Mouse (Mus musculus): ENCODE measurements around the gene Klk1b4. TPM values are rescaled to one million over a fixed set of nuclear protein-coding genes. Genes with fewer than 3 reads are reported as not detected.

Klk1b4 gene
- total and polyA plus RNA-seq, 3 experiments: 0.14 TPM; not detected in 2

- intact Hi-C loops (cut with DNase I): loop anchor here (5.0 to 10.0 kb wide), 3 partner anchors 47 to 394 kb away; partner anchors contain the start of gene Clec11a
- TF ChIP-seq POLR2A (IDR thresholded peaks at IDR 0.05; ENCODE audit: insufficient read depth, low read depth, low read length) (no peak), CTCF (IDR thresholded peaks at IDR 0.05) (no peak), EP300 (IDR thresholded peaks at IDR 0.05; ENCODE audit: insufficient read depth, low read depth, low read length) (no peak)
- no peak overlapping the region for H3K27ac ChIP-seq
- no peak for DNase-seq
- H3K9ac ChIP-seq (ENCODE audit: low read depth, low read length): no peak overlapping the region
- no peaks in the 10 kb centered on the region for H3K27me3 ChIP-seq (ENCODE audit: control insufficient read depth, insufficient read depth, low read length)
- H3K79me2 ChIP-seq (replicated peaks; ENCODE audit: control insufficient read depth, insufficient read depth, low read length): no peaks in the 10 kb centered on the region
- H3K36me3 ChIP-seq (ENCODE audit: control insufficient read depth, insufficient read depth, low read length): no peaks in the 10 kb centered on the region
- no peak overlapping the region for H3K4me3 ChIP-seq
- H3K4me1 ChIP-seq (ENCODE audit: control insufficient read depth, insufficient read depth, low read length): no peaks in the 10 kb centered on the region
- WGBS: 65% methylated on average over 6 of the region's 6 CpGs
These were observed 53.2 kb downstream of the Klk1b4 start for GRCm38 (mm10) chr7:44260410-44260809.

DNA sequence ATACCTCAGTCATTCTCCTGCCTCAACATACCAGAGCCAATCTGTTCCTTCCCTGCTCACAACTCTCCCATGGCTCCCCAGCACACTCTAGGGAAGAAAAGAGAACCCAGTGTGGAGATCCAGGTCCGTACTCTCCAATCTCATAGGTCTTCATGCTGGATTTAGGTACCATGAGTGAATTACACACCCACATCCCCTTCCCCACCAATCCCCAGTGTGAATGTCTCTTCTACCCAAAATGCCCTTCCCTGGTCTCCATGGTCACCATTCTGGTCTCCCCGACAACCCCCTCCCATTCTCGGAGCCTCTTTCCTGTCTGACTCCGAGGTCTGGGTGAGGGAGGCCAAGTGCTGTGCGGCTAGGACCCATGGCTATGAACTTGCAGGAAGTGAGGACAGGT is 53.9 kb downstream of the Klk1b4 start, which contains the start of gene Gm15517:
Gene Gm15517 (plus strand): TSS at position 301 of the 400 bp plus-strand sequence.
- DNase-seq: no peak
- Histone ChIP-seq H3K4me1 (ENCODE audit: control insufficient read depth, insufficient read depth, low read length) (no peaks in the 10 kb centered on the region), H3K9ac (ENCODE audit: low read depth, low read length) (no peak within 1 kb of the TSS), H3K27me3 (ENCODE audit: control insufficient read depth, insufficient read depth, low read length) (no peaks in the 10 kb centered on the region), H3K4me3 (no peak within 1 kb of the TSS), H3K79me2 (replicated peaks; ENCODE audit: control insufficient read depth, insufficient read depth, low read length) (no peaks in the 10 kb centered on the region), H3K36me3 (ENCODE audit: control insufficient read depth, insufficient read depth, low read length) (no peaks in the 10 kb centered on the region), H3K27ac (no peak within 1 kb of the TSS)
- intact Hi-C loops (cut with DNase I): loop anchor here (5.0 to 10.0 kb wide), 3 partner anchors 46 to 394 kb away; partner anchors contain the start of gene Clec11a
- 50% methylated on average over 5 of the region's 5 CpGs for WGBS
- TF ChIP-seq CTCF (IDR thresholded peaks at IDR 0.05) (no peak), EP300 (IDR thresholded peaks at IDR 0.05; ENCODE audit: insufficient read depth, low read depth, low read length) (no peak), POLR2A (IDR thresholded peaks at IDR 0.05; ENCODE audit: insufficient read depth, low read depth, low read length) (no peak)

Other genes with a start within 250 kb of the Klk1b4 start
- gene Klk1b1, start 240.7 kb upstream of the Klk1b4 start, total RNA-seq (2021): not detected
- not detected in 2 replicates for gene Klk1b1, start 240.7 kb upstream of the Klk1b4 start, polyA plus RNA-seq (2012; rRNA removed)
- gene Klk1b9, start 231.4 kb upstream of the Klk1b4 start, total RNA-seq (2021): not detected
- not detected in 2 replicates for gene Klk1b9, start 231.4 kb upstream of the Klk1b4 start, polyA plus RNA-seq (2012; rRNA removed)
- gene Klk1b11, start 211.6 kb upstream of the Klk1b4 start, total RNA-seq (2021): not detected
- gene Klk1b11, start 211.6 kb upstream of the Klk1b4 start, polyA plus RNA-seq (2012; rRNA removed): not detected in 2 replicates
- gene Klk1b26, start 195.3 kb upstream of the Klk1b4 start, total RNA-seq (2021): 1 to 10 TPM; 1.5 to 2.6 TPM
- gene Klk1b26, start 195.3 kb upstream of the Klk1b4 start, polyA plus RNA-seq (2012; rRNA removed): 0.15 and 0.90 TPM in 2 replicates
- gene Klk1b27, start 155.1 kb upstream of the Klk1b4 start, total RNA-seq (2021): not detected
- not detected in 2 replicates for gene Klk1b27, start 155.1 kb upstream of the Klk1b4 start, polyA plus RNA-seq (2012; rRNA removed)
- not detected for gene Klk1b21, start 105.1 kb upstream of the Klk1b4 start, total RNA-seq (2021)
- not detected in 2 replicates for gene Klk1b21, start 105.1 kb upstream of the Klk1b4 start, polyA plus RNA-seq (2012; rRNA removed)
- gene Klk1b22, start 94.8 kb upstream of the Klk1b4 start, total RNA-seq (2021): not detected
- 4.0 TPM in 1 of 2 replicates, not detected in the other for gene Klk1b22, start 94.8 kb upstream of the Klk1b4 start, polyA plus RNA-seq (2012; rRNA removed)
- gene Klk1b16, start 70.7 kb upstream of the Klk1b4 start, total RNA-seq (2021): not detected
- gene Klk1b16, start 70.7 kb upstream of the Klk1b4 start, polyA plus RNA-seq (2012; rRNA removed): not detected in 2 replicates
- not detected for gene Klk1b24, start 19.2 kb upstream of the Klk1b4 start, total RNA-seq (2021)
- gene Klk1b24, start 19.2 kb upstream of the Klk1b4 start, polyA plus RNA-seq (2012; rRNA removed): not detected in 2 replicates
- gene Klk1b3, start 9.2 kb upstream of the Klk1b4 start, total RNA-seq (2021): not detected
- not detected in 2 replicates for gene Klk1b3, start 9.2 kb upstream of the Klk1b4 start, polyA plus RNA-seq (2012; rRNA removed)
- not detected for gene Klk1b5, start 8.5 kb downstream of the Klk1b4 start, total RNA-seq (2021)
- not detected in 2 replicates for gene Klk1b5, start 8.5 kb downstream of the Klk1b4 start, polyA plus RNA-seq (2012; rRNA removed)
- gene Klk1, start 17.9 kb downstream of the Klk1b4 start, total RNA-seq (2021): not detected
- gene Klk1, start 17.9 kb downstream of the Klk1b4 start, polyA plus RNA-seq (2012; rRNA removed): 0.38 and 0.62 TPM in 2 replicates
- not detected for gene Gm36864, start 28.7 kb downstream of the Klk1b4 start, total RNA-seq (2021)
- not detected in 2 replicates for gene Gm36864, start 28.7 kb downstream of the Klk1b4 start, polyA plus RNA-seq (2012; rRNA removed)
- under 1 TPM; 0.68 to 0.70 TPM for gene 1700028J19Rik, start 39.3 kb downstream of the Klk1b4 start, total RNA-seq (2021)
- gene 1700028J19Rik, start 39.3 kb downstream of the Klk1b4 start, polyA plus RNA-seq (2012; rRNA removed): 1.3 and 2.1 TPM in 2 replicates
- 10 to 100 TPM; 12.0 to 12.3 TPM for gene 2410002F23Rik, start 39.3 kb downstream of the Klk1b4 start, total RNA-seq (2021)
- gene 2410002F23Rik, start 39.3 kb downstream of the Klk1b4 start, polyA plus RNA-seq (2012; rRNA removed): 29.5 and 37.6 TPM in 2 replicates
- not detected for gene Acp4, start 49.9 kb downstream of the Klk1b4 start, total RNA-seq (2021)
- gene Acp4, start 49.9 kb downstream of the Klk1b4 start, polyA plus RNA-seq (2012; rRNA removed): not detected in 2 replicates
- not detected for gene Gm15517, start 54.0 kb downstream of the Klk1b4 start, total RNA-seq (2021)
- gene Gm15517, start 54.0 kb downstream of the Klk1b4 start, polyA plus RNA-seq (2012; rRNA removed): not detected in 2 replicates
- gene Clec11a, start 99.5 kb downstream of the Klk1b4 start, total RNA-seq (2021): 1 to 10 TPM in 1 of 2 experiments, under 1 TPM in 1; 0.60 to 1.1 TPM
- gene Clec11a, start 99.5 kb downstream of the Klk1b4 start, polyA plus RNA-seq (2012; rRNA removed): 1.8 and 2.0 TPM in 2 replicates
- gene Shank1, start 102.8 kb downstream of the Klk1b4 start, total RNA-seq (2021): 1 to 10 TPM; 1.2 to 2.3 TPM
- gene Shank1, start 102.8 kb downstream of the Klk1b4 start, polyA plus RNA-seq (2012; rRNA removed): 0.94 and 1.1 TPM in 2 replicates
- gene Syt3, start 176.7 kb downstream of the Klk1b4 start, total RNA-seq (2021): 1 to 10 TPM; 1.4 to 2.5 TPM
- 3.1 and 3.2 TPM in 2 replicates for gene Syt3, start 176.7 kb downstream of the Klk1b4 start, polyA plus RNA-seq (2012; rRNA removed)
- under 1 TPM; 0.21 to 0.25 TPM for gene 1700008O03Rik, start 178.4 kb downstream of the Klk1b4 start, total RNA-seq (2021)
- 0.12 and 0.47 TPM in 2 replicates for gene 1700008O03Rik, start 178.4 kb downstream of the Klk1b4 start, polyA plus RNA-seq (2012; rRNA removed)
- 10 to 100 TPM; 30.1 to 34.1 TPM for gene Lrrc4b, start 221.6 kb downstream of the Klk1b4 start, total RNA-seq (2021)
- gene Lrrc4b, start 221.6 kb downstream of the Klk1b4 start, polyA plus RNA-seq (2012; rRNA removed): 33.2 and 36.2 TPM in 2 replicates

All from heart, adult 2 months (tissue).